ENCODE assay signal across 20 mouse cellular contexts in the genomic region with DNA sequence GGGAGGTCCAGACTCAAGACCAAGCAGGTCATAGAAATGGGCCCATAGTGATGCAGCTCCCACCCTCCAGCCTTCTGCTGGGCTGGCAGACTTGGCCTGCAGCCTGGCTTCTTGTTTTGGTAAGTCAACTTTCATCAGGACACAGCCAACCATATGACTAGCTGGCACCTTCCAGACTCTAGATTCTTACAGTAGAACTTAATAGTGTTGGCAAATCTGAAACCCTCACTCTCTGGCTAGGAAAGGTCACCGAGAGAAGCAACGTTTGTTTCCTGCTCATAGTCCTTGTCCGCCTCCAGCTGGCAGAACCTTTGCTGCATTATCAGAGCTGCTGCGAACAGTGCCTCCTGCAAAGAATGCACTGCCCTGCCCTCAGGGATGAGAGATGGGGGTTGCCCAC. TPM values are rescaled to one million over a fixed set of nuclear protein-coding genes. Genes with fewer than 3 reads are reported as not detected.
DNase-seq lines count a peak whose midpoint lies in the region; ATAC-seq and TF ChIP-seq lines count a peak whose summit lies in the region.
"Had no signal": no experiment of that assay in that cellular context is flagged by ENCODE, and none has a peak within 500 bp of the region (broad histone marks: within the 10 kb centered on the region; RNA-seq: fewer than 3 reads in every experiment).

No protein-coding gene starts in this region.

- H3K4me3 ChIP-seq in gastrocnemius, adult 2 months: no peak overlapping the region
- no peak overlapping the region for H3K4me3 ChIP-seq in kidney, postnatal 0 days (replicated peaks; ENCODE audit: low read depth, low read length)
- H3K4me3 ChIP-seq in midbrain, embryonic 13.5 days (replicated peaks): no peak overlapping the region
- H3K4me3 ChIP-seq in midbrain, postnatal 0 days (ENCODE audit: low read depth, low read length): no peak overlapping the region
- no peak overlapping the region for H3K4me3 ChIP-seq in thymus, adult 2 months (ENCODE audit: control insufficient read depth, insufficient read depth, low read length)
- H3K4me3 ChIP-seq: heart, embryonic 15.5 days; hindbrain, embryonic 15.5 days; left cerebral cortex, adult 2 months; limb, embryonic 13.5 days had no signal

- no peaks in the 10 kb centered on the region for H3K9me3 ChIP-seq in kidney, postnatal 0 days (replicated peaks; ENCODE audit: low read length)
- no peaks in the 10 kb centered on the region for H3K9me3 ChIP-seq in midbrain, embryonic 13.5 days
- no peaks in the 10 kb centered on the region for H3K9me3 ChIP-seq in midbrain, postnatal 0 days (ENCODE audit: low read length)
- H3K9me3 ChIP-seq: heart, embryonic 15.5 days; hindbrain, embryonic 15.5 days; limb, embryonic 13.5 days had no signal

- no peak for ATAC-seq in kidney, postnatal 0 days (replicated peaks; ENCODE audit: low FRiP score, low read depth)
- no peak for ATAC-seq in midbrain, embryonic 13.5 days
- ATAC-seq in midbrain, postnatal 0 days (ENCODE audit: low FRiP score): no peak
- ATAC-seq: activated CD4-positive, CD25-positive, alpha-beta regulatory T cell, adult 4 months; CD4-positive, CD25-positive, alpha-beta regulatory T cell, adult 4 months; forebrain, embryonic 16.5 days had no signal

- H3K4me1 ChIP-seq in kidney, postnatal 0 days (replicated peaks; ENCODE audit: insufficient read depth, low read length): peaks cover 6% of the 10 kb centered on the region; the same call in 1 of the 2 replicates
- peaks cover 28% of the 10 kb centered on the region for H3K4me1 ChIP-seq in midbrain, embryonic 13.5 days (replicated peaks)
- H3K4me1 ChIP-seq in midbrain, postnatal 0 days (ENCODE audit: insufficient read depth, low read length): peaks cover 9% of the 10 kb centered on the region
- H3K4me1 ChIP-seq in thymus, adult 2 months (replicated peaks; ENCODE audit: control insufficient read depth, insufficient read depth, low read length): no peaks in the 10 kb centered on the region

- no peak overlapping the region for H3K4me2 ChIP-seq in kidney, postnatal 0 days (ENCODE audit: low read length)
- H3K4me2 ChIP-seq in midbrain, embryonic 13.5 days (replicated peaks): no peak overlapping the region
- no peak overlapping the region for H3K4me2 ChIP-seq in midbrain, postnatal 0 days (ENCODE audit: low read depth, low read length, poor library complexity, severe bottlenecking)
- H3K4me2 ChIP-seq: heart, embryonic 15.5 days; hindbrain, embryonic 15.5 days; limb, embryonic 13.5 days; lung, embryonic 14.5 days had no signal

- no peak for TF ChIP-seq CTCF in gastrocnemius, adult 2 months (IDR thresholded peaks at IDR 0.05)
- peak; percentile 22; the same call in 1 of the 2 replicates for TF ChIP-seq CTCF in kidney, postnatal 0 days (IDR thresholded peaks at IDR 0.05; ENCODE audit: low read depth)
- TF ChIP-seq CTCF in midbrain, postnatal 0 days (IDR thresholded peaks at IDR 0.05): no peak
- no peak for TF ChIP-seq CTCF in thymus, adult 2 months (IDR thresholded peaks at IDR 0.05; ENCODE audit: borderline replicate concordance, control insufficient read depth, extremely low read depth, insufficient read depth, low read length, poor library complexity)

- intact Hi-C loops in gastrocnemius, adult 2 months (cut with DNase I): no loop called here
- intact Hi-C loops in gastrocnemius, postnatal 36 days (cut with DNase I): no loop called here

- peak; percentile 49 for DNase-seq in gastrocnemius, adult 2 months
- DNase-seq in gastrocnemius, postnatal 36 days: no peak
- no peak for DNase-seq in kidney, postnatal 0 days (ENCODE audit: low spot score)
- DNase-seq in kidney, adult 18-20 months: no peak
- no peak for DNase-seq in midbrain, postnatal 0 days (ENCODE audit: low spot score)
- DNase-seq in thymus, adult 2 months: no peak
- DNase-seq: lung, embryonic 14.5 days; right cerebral cortex, postnatal 14 days had no signal

- WGBS in kidney, postnatal 0 days: 56% methylated on average over 4 of the region's 4 CpGs
- 84% methylated on average over 4 of the region's 4 CpGs for WGBS in midbrain, embryonic 13.5 days
- WGBS in midbrain, postnatal 0 days: 74% methylated on average over 4 of the region's 4 CpGs
- WGBS in thymus, adult 2 months: 93% methylated on average over 4 of the region's 4 CpGs

- no peak overlapping the region for H3K27ac ChIP-seq in gastrocnemius, adult 2 months
- no peak overlapping the region for H3K27ac ChIP-seq in kidney, postnatal 0 days
- H3K27ac ChIP-seq in midbrain, embryonic 13.5 days: peak overlapping the region; percentile 37; the same call in 1 of the 2 replicates
- H3K27ac ChIP-seq in midbrain, postnatal 0 days (ENCODE audit: low read depth, low read length): no peak overlapping the region
- H3K27ac ChIP-seq in thymus, adult 2 months (ENCODE audit: control insufficient read depth, insufficient read depth, low read length): no peak overlapping the region
- H3K27ac ChIP-seq: heart, embryonic 15.5 days; hindbrain, embryonic 15.5 days; left cerebral cortex, adult 2 months; limb, embryonic 13.5 days had no signal

- H3K27me3 ChIP-seq in kidney, postnatal 0 days (ENCODE audit: insufficient read depth, low read length): no peaks in the 10 kb centered on the region
- H3K27me3 ChIP-seq in midbrain, embryonic 13.5 days: no peaks in the 10 kb centered on the region
- no peaks in the 10 kb centered on the region for H3K27me3 ChIP-seq in midbrain, postnatal 0 days (ENCODE audit: insufficient read depth, low read length)
- no peaks in the 10 kb centered on the region for H3K27me3 ChIP-seq in thymus, adult 2 months (ENCODE audit: control insufficient read depth, insufficient read depth, low read length)
- H3K27me3 ChIP-seq: heart, embryonic 15.5 days had no signal

- H3K9ac ChIP-seq in kidney, postnatal 0 days (ENCODE audit: low read depth, low read length): no peak overlapping the region
- no peak overlapping the region for H3K9ac ChIP-seq in midbrain, embryonic 13.5 days (replicated peaks)
- no peak overlapping the region for H3K9ac ChIP-seq in midbrain, postnatal 0 days (replicated peaks; ENCODE audit: low read length, poor library complexity, severe bottlenecking)
- H3K9ac ChIP-seq: heart, embryonic 15.5 days; hindbrain, embryonic 15.5 days; limb, embryonic 13.5 days; lung, embryonic 14.5 days had no signal

- TF ChIP-seq POLR2A in thymus, adult 2 months (IDR thresholded peaks at IDR 0.05; ENCODE audit: control insufficient read depth, extremely low read depth, insufficient read depth, low read length, poor library complexity): no peak

- H3K36me3 ChIP-seq in kidney, postnatal 0 days (ENCODE audit: insufficient read depth, low read length): no peaks in the 10 kb centered on the region
- no peaks in the 10 kb centered on the region for H3K36me3 ChIP-seq in midbrain, embryonic 13.5 days
- no peaks in the 10 kb centered on the region for H3K36me3 ChIP-seq in midbrain, postnatal 0 days (ENCODE audit: insufficient read depth, low read length)
- H3K36me3 ChIP-seq in thymus, adult 2 months (ENCODE audit: control insufficient read depth, insufficient read depth, low read length): no peaks in the 10 kb centered on the region
- H3K36me3 ChIP-seq: heart, embryonic 15.5 days; hindbrain, embryonic 15.5 days; limb, embryonic 13.5 days had no signal

RNA-seq across cellular contexts. Expression of a gene that starts 1.5 kb away (rescaled TPM):
- not detected for total RNA-seq in gastrocnemius, adult 2 months (2021)
- not detected for total RNA-seq in gastrocnemius, postnatal 36 days (2021)
- polyA plus RNA-seq in kidney, postnatal 0 days (2015; fragmentation: Nextera tagmentation; extraction: Ambion mirVana): not detected in 2 replicates
- not detected in 2 replicates for polyA plus RNA-seq in midbrain, embryonic 13.5 days (2015; fragmentation: Nextera tagmentation; extraction: Ambion mirVana)
- 0.16 TPM in 1 of 2 replicates, not detected in the other for total RNA-seq in midbrain, postnatal 0 days (2014; rRNA removed)
- not detected in 2 replicates for polyA plus RNA-seq in midbrain, postnatal 0 days (2015; fragmentation: Nextera tagmentation; extraction: Ambion mirVana)
- 0.12 TPM in 1 of 2 replicates, not detected in the other for polyA plus RNA-seq in thymus, adult 2 months (2012; rRNA removed)
- total RNA-seq: gastrocnemius, adult 8-10 months had no signal
- polyA plus RNA-seq: activated CD4-positive, CD25-positive, alpha-beta regulatory T cell, adult 4 months; CD4-positive, CD25-positive, alpha-beta regulatory T cell, adult 4 months; cortical plate, adult 2 months; forebrain, embryonic 16.5 days; heart, embryonic 15.5 days; hindbrain, embryonic 15.5 days; large intestine, adult 2 months; lung, embryonic 14.5 days; thymus, postnatal 0 days had no signal

RNA-seq across cellular contexts. Expression of a gene that starts 54.7 kb away (rescaled TPM):
- total RNA-seq in gastrocnemius, adult 2 months (2021): 1 to 10 TPM; 5.0 to 7.4 TPM
- total RNA-seq in gastrocnemius, postnatal 36 days (2021): 1 to 10 TPM; 5.9 to 6.5 TPM
- polyA plus RNA-seq in kidney, postnatal 0 days (2015; fragmentation: Nextera tagmentation; extraction: Ambion mirVana): 22.5 and 25.5 TPM in 2 replicates
- 19.1 and 21.0 TPM in 2 replicates for polyA plus RNA-seq in midbrain, embryonic 13.5 days (2015; fragmentation: Nextera tagmentation; extraction: Ambion mirVana)
- 109 and 126 TPM in 2 replicates for total RNA-seq in midbrain, postnatal 0 days (2014; rRNA removed)
- polyA plus RNA-seq in midbrain, postnatal 0 days (2015; fragmentation: Nextera tagmentation; extraction: Ambion mirVana): 52.2 and 55.7 TPM in 2 replicates
- polyA plus RNA-seq in thymus, adult 2 months (2012; rRNA removed): 56.0 and 63.1 TPM in 2 replicates
